Comparison of ENCODE assay signal across 8 mouse cellular contexts in genomic region chr2:155073347-155073746, GRCm38 (mm10). TPM values are rescaled to one million over a fixed set of nuclear protein-coding genes. Genes with fewer than 3 reads are reported as not detected.
A peak's percentile ranks its signal among the peaks of the same experiment; 100 is the strongest.
DNase-seq lines count a peak whose midpoint lies in the region; ATAC-seq and TF ChIP-seq lines count a peak whose summit lies in the region.

No protein-coding gene starts in this region.

- WGBS in heart, adult 2 months = 24% methylated on average over 3 of the region's 3 CpGs
- 22% methylated on average over 3 of the region's 3 CpGs for WGBS in forebrain, embryonic 14.5 days
- 15% methylated on average over 3 of the region's 3 CpGs for WGBS in liver, embryonic 13.5 days (ENCODE audit: insufficient replicate concordance)

- intact Hi-C loops in heart, adult 2 months (cut with DNase I) = loop anchor here (5.0 to 10.0 kb wide), 2 partner anchors 59 to 179 kb away; partner anchors contain the start of genes Eif2s2 and Itch
- intact Hi-C loops in left cerebral cortex, postnatal 36 days (cut with DNase I) = no loop called here

- H3K9me3 ChIP-seq in forebrain, embryonic 14.5 days (replicated peaks; ENCODE audit: control insufficient read depth, low read length) = no peaks in the 10 kb centered on the region
- H3K9me3 ChIP-seq in liver, embryonic 13.5 days (replicated peaks) = no peaks in the 10 kb centered on the region

- H3K36me3 ChIP-seq in heart, adult 2 months (ENCODE audit: control insufficient read depth, insufficient read depth, low read length) = no peaks in the 10 kb centered on the region
- peaks cover 17% of the 10 kb centered on the region for H3K36me3 ChIP-seq in C2C12 (ENCODE audit: control insufficient read depth, insufficient read depth)
- peaks cover 3% of the 10 kb centered on the region for H3K36me3 ChIP-seq in forebrain, embryonic 14.5 days (ENCODE audit: control insufficient read depth, insufficient read depth, low read length)
- peaks cover 11% of the 10 kb centered on the region for H3K36me3 ChIP-seq in liver, embryonic 13.5 days

- H3K27ac ChIP-seq in heart, adult 2 months = no peak overlapping the region; the same call in 1 of the 2 replicates
- peak overlapping the region; percentile 75; the same call in 1 of the 2 replicates for H3K27ac ChIP-seq in forebrain, embryonic 14.5 days (ENCODE audit: low read depth, low read length)
- H3K27ac ChIP-seq in liver, embryonic 13.5 days = peak overlapping the region; percentile 87

- no peak for TF ChIP-seq POLR2A in heart, adult 2 months (IDR thresholded peaks at IDR 0.05; ENCODE audit: insufficient read depth, low read depth, low read length)

- no peak overlapping the region; the same call in 1 of the 2 replicates for H3K9ac ChIP-seq in heart, adult 2 months (ENCODE audit: low read depth, low read length)
- peak overlapping the region; percentile 84 for H3K9ac ChIP-seq in forebrain, embryonic 14.5 days (ENCODE audit: low read length)
- H3K9ac ChIP-seq in liver, embryonic 13.5 days = peak overlapping the region; percentile 93

- H3K4me2 ChIP-seq in forebrain, embryonic 14.5 days (ENCODE audit: low read length) = peak overlapping the region; percentile 53
- H3K4me2 ChIP-seq in liver, embryonic 13.5 days = peak overlapping the region; percentile 90

- H3K4me3 ChIP-seq in heart, adult 2 months = peak overlapping the region; percentile 78
- H3K4me3 ChIP-seq in C2C12 (ENCODE audit: insufficient read depth, poor library complexity, severe bottlenecking) = peak overlapping the region; percentile 45
- peak overlapping the region; percentile 65 for H3K4me3 ChIP-seq in forebrain, embryonic 14.5 days (ENCODE audit: low read depth, low read length)
- H3K4me3 ChIP-seq in liver, embryonic 13.5 days (replicated peaks) = peak overlapping the region; percentile 81

- H3K4me1 ChIP-seq in heart, adult 2 months (ENCODE audit: control insufficient read depth, insufficient read depth, low read length) = peaks cover 6% of the 10 kb centered on the region
- H3K4me1 ChIP-seq in forebrain, embryonic 14.5 days (ENCODE audit: control insufficient read depth, insufficient read depth, low read length) = peaks cover 12% of the 10 kb centered on the region
- H3K4me1 ChIP-seq in liver, embryonic 13.5 days (replicated peaks) = peaks cover 53% of the 10 kb centered on the region

- H3K27me3 ChIP-seq in heart, adult 2 months (ENCODE audit: control insufficient read depth, insufficient read depth, low read length) = no peaks in the 10 kb centered on the region
- H3K27me3 ChIP-seq in C2C12 (ENCODE audit: control insufficient read depth, insufficient read depth, insufficient read length) = no peaks in the 10 kb centered on the region
- H3K27me3 ChIP-seq in forebrain, embryonic 14.5 days (replicated peaks; ENCODE audit: control insufficient read depth, insufficient read depth, low read length) = no peaks in the 10 kb centered on the region
- no peaks in the 10 kb centered on the region for H3K27me3 ChIP-seq in liver, embryonic 13.5 days

- H3K79me2 ChIP-seq in heart, adult 2 months (replicated peaks; ENCODE audit: control insufficient read depth, insufficient read depth, low read length) = no peaks in the 10 kb centered on the region
- peaks cover 56% of the 10 kb centered on the region for H3K79me2 ChIP-seq in C2C12 (ENCODE audit: control insufficient read depth, insufficient read depth)

- peak overlapping the region; percentile 65 for H3ac ChIP-seq in C2C12 (ENCODE audit: control insufficient read depth, insufficient read length, low read depth)

- TF ChIP-seq EP300 in heart, adult 2 months (IDR thresholded peaks at IDR 0.05; ENCODE audit: insufficient read depth, low read depth, low read length) = no peak

- no peak for DNase-seq in heart, adult 2 months
- DNase-seq in heart, adult 11 months = no peak
- DNase-seq in forebrain, embryonic 14.5 days (ENCODE audit: low spot score) = no peak
- DNase-seq in liver, embryonic 13.5 days = no peak
- no peak for DNase-seq in right cerebral cortex, postnatal 25 days
- DNase-seq in adrenal gland, postnatal 25 days = no peak
- DNase-seq in left cerebral cortex, postnatal 36 days (ENCODE audit: low spot score in 2 of 2) = no peak

- H3K79me3 ChIP-seq in C2C12 (ENCODE audit: low read depth) = peaks cover 49% of the 10 kb centered on the region

- TF ChIP-seq CTCF in heart, adult 2 months (IDR thresholded peaks at IDR 0.05) = no peak
- no peak for TF ChIP-seq CTCF in C2C12 (IDR thresholded peaks at IDR 0.05; ENCODE audit: control insufficient read depth, insufficient read depth, insufficient read length)

- no peak for ATAC-seq in forebrain, embryonic 14.5 days
- no peak for ATAC-seq in liver, embryonic 13.5 days (ENCODE audit: low read depth)

TF ChIP-seq in C2C12, 6 proteins besides CTCF, POLR2A, EP300 and RAD21:
- no peak for TF ChIP-seq CEBPB (IDR thresholded peaks at IDR 0.05; ENCODE audit: low read depth)
- no peak for TF ChIP-seq FOSL1 (IDR thresholded peaks at IDR 0.05; ENCODE audit: insufficient read depth, low read length, poor library complexity, severe bottlenecking)
- TF ChIP-seq MYOG (IDR thresholded peaks at IDR 0.05; ENCODE audit: control insufficient read depth, extremely low read depth, insufficient read length) = no peak
- no peak for TF ChIP-seq MYOD1 (IDR thresholded peaks at IDR 0.05; ENCODE audit: control insufficient read depth, insufficient read length, low read depth)
- TF ChIP-seq USF1 (IDR thresholded peaks at IDR 0.05; ENCODE audit: low read depth) = no peak
- TF ChIP-seq MAX (IDR thresholded peaks at IDR 0.05) = no peak

RNA-seq across cellular contexts. Expression of gene Ahcy, which starts 0.9 kb away (rescaled TPM):
- total RNA-seq in heart, adult 2 months (2021) = 10 to 100 TPM; 10.5 to 14.0 TPM
- 22.5 and 30.8 TPM in 2 replicates for polyA plus RNA-seq in heart, adult 2 months (2012; rRNA removed)
- 127 TPM for polyA plus RNA-seq in C2C12 (2012; fragmentation: generic; extraction: Trizol)
- 53.4 and 60.8 TPM in 2 replicates for polyA plus RNA-seq in forebrain, embryonic 14.5 days (2014; fragmentation: Nextera tagmentation; extraction: Ambion mirVana)
- polyA plus RNA-seq in liver, embryonic 13.5 days (2015; fragmentation: Nextera tagmentation; extraction: Ambion mirVana) = 63.1 and 65.3 TPM in 2 replicates
- 42.0 and 52.2 TPM in 2 replicates for total RNA-seq in adrenal gland, postnatal 25 days (2021)
- 10 to 100 TPM; 12.2 to 14.1 TPM for total RNA-seq in left cerebral cortex, postnatal 36 days (2021)

RNA-seq across cellular contexts. Expression of gene Gm14226, which starts 55.3 kb away (rescaled TPM):
- under 1 TPM; 0.16 to 0.20 TPM for total RNA-seq in heart, adult 2 months (2021)
- 0.16 and 0.18 TPM in 2 replicates for polyA plus RNA-seq in heart, adult 2 months (2012; rRNA removed)
- polyA plus RNA-seq in C2C12 (2012; fragmentation: generic; extraction: Trizol) = not detected
- not detected in 2 replicates for polyA plus RNA-seq in forebrain, embryonic 14.5 days (2014; fragmentation: Nextera tagmentation; extraction: Ambion mirVana)
- polyA plus RNA-seq in liver, embryonic 13.5 days (2015; fragmentation: Nextera tagmentation; extraction: Ambion mirVana) = 0.41 and 0.68 TPM in 2 replicates
- total RNA-seq in adrenal gland, postnatal 25 days (2021) = 13.0 and 13.4 TPM in 2 replicates
- under 1 TPM; 0.10 to 0.11 TPM for total RNA-seq in left cerebral cortex, postnatal 36 days (2021)

RNA-seq across cellular contexts. Expression of gene Itch, which starts 60.0 kb away (rescaled TPM):
- total RNA-seq in heart, adult 2 months (2021) = 10 to 100 TPM; 26.4 to 26.8 TPM
- polyA plus RNA-seq in heart, adult 2 months (2012; rRNA removed) = 6.9 and 10.5 TPM in 2 replicates
- polyA plus RNA-seq in C2C12 (2012; fragmentation: generic; extraction: Trizol) = 7.9 TPM
- 30.4 and 40.4 TPM in 2 replicates for polyA plus RNA-seq in forebrain, embryonic 14.5 days (2014; fragmentation: Nextera tagmentation; extraction: Ambion mirVana)
- 14.6 and 18.9 TPM in 2 replicates for polyA plus RNA-seq in liver, embryonic 13.5 days (2015; fragmentation: Nextera tagmentation; extraction: Ambion mirVana)
- 49.8 and 53.0 TPM in 2 replicates for total RNA-seq in adrenal gland, postnatal 25 days (2021)
- 10 to 100 TPM; 48.8 to 55.2 TPM for total RNA-seq in left cerebral cortex, postnatal 36 days (2021)
